Mouse (Mus musculus) telencephalon, adult 2 months (tissue): ENCODE results near the gene Acrbp.
A peak's percentile ranks its signal among the peaks of the same experiment; 100 is the strongest.
"Not testable (repeated sequence)": the region's sequence is repeated elsewhere in the genome, so short reads cannot be mapped to it uniquely, and the experiment has no call there.

Source experiments
- DNase-seq: peaks from one replicate; pipeline ENCODE4 v3.0.0-alpha.2; 2011; ENCODE audit warnings: low read depth, low spot score

The Acrbp gene

GRCm38 (mm10) chr6:125049678-125050077 is at the start of gene Acrbp:
Gene Acrbp, plus strand, starts transcription at chr6:125049689.
- DNase-seq: no peak

- DNase-seq: no peak
Measured at GRCm38 (mm10) chr6:125003706-125004105, 45.8 kb upstream of the Acrbp start.

DNA sequence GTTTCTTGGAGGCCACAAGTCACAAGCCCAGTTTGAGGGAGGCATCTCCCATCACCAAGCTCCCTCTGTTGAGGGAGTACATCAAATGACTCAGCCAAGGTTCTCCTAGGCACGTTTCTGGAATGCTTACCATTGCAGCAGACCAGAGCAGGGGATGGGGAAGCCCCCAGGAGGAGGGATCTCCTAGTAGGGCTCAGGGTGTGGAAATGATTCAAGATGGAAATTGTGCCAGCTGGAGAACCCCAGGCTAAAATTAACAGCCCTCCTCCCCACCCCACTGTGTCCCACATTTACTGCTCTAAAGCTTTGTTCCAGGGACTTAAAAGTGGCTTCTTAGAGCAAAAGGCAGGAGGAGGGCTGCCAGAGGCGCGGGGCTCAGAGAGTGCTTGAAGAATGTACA is 44.4 kb upstream of the Acrbp start:
- DNase-seq: peak; percentile 42

DNA sequence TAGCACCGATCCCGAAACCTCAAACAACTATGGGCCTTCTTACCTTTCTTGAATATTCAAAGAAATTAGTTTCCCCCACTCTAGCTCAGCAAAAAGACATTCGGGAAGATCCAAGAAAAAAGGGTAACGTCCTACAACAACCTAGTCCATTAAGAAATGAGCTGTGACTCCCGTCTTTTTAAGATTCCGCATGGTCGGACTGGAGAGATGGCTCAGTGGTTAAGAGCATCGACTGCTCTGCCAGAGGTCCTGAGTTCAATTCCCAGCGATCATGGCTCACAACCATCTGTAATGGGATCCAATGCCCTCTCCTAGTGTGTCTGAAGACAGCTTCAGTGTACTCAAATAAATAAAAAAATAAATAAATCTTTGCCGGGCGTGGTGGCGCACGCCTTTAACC is 41.4 kb upstream of the Acrbp start:
- no peak for DNase-seq

GRCm38 (mm10) chr6:125008586-125009128 is 40.8 kb upstream of the Acrbp start:
- peak; percentile 100 for DNase-seq

GRCm38 (mm10) chr6:125009129-125009180 is 40.5 kb upstream of the Acrbp start, which contains the start of gene Zfp384:
Gene Zfp384, plus strand, starts transcription at chr6:125009145.
- no peak for DNase-seq

GRCm38 (mm10) chr6:125009181-125010073 is 40.1 kb upstream of the Acrbp start:
- DNase-seq: peak; percentile 75

- DNase-seq: no peak
Measured at GRCm38 (mm10) chr6:125017682-125018081, 31.8 kb upstream of the Acrbp start.

- DNase-seq: not testable (repeated sequence)
Measured at GRCm38 (mm10) chr6:125030532-125030931, 19.0 kb upstream of the Acrbp start.

DNA sequence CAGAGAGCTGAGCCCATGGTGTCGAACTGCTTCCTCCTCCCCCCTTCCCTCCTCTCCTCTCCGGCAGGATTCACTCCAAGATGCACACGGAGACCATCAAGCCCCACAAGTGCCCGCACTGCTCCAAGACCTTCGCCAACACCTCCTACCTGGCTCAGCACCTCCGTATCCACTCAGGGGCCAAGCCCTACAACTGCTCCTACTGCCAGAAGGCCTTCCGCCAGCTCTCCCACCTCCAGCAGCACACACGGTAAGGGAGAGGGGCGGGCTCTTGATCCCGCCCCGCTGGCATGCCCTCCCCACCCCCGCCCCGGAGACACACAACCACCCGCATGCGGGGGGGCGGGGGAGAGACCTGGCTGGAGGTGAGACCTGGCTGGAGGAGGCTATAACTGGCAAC is 17.9 kb upstream of the Acrbp start:
- no peak for DNase-seq

DNA sequence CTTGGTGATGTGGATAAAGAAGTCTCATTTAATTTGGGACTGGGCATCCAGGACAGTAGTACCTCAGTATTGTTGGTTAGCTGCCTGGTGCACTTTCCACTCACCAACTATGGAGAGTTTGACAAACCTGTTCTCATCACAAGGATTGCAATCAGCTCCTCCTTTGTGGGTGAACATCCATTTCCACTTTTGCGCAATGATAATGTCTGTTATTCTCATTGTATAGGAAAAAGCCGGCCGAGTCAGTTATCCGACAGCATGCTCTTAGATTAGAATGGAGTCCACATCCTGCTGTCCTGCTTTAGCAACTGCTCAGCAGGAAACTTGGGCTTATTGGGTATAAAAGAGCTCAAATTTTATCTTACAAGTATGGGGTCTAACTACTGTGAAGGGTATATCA is 10.8 kb upstream of the Acrbp start:
- no peak for DNase-seq

GRCm38 (mm10) chr6:125039131-125039530 is 10.4 kb upstream of the Acrbp start:
- DNase-seq: no peak

DNA sequence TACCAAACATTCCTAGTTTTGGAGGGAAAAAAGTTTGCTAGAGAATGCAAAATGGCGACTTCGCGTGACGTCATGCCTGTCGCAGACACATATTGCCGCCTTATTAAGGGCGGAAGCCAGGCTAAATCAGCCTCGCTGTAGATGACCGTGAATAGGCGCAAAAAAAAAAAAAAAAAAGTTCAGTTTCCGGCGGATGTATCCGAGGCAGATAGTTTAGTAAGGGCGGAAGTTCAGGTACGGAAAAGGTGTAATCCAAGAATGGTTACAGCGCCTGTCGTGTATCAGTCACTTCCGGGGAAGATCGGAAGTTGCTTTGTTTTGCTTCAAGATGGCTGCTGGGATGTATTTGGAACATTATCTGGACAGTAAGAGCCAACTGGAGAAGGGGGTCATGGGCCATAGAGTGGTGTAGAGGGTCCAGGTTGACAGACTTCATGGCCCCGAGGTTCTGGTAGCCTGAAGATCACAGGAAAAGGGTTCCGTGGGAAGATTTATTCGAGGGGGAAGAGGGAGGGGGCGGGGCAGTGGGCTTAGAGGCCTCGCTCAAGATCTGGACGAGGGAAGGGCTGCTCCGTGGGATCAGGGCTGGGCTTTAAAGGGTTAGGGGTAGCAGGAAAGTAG is 9.8 kb upstream of the Acrbp start, which contains the start of gene Ing4:
TSS of gene Ing4 (plus strand) at position 228 of the 621 bp plus-strand sequence.
- peak; percentile 100 for DNase-seq

- no peak for DNase-seq
Measured at GRCm38 (mm10) chr6:125040221-125040620, 9.3 kb upstream of the Acrbp start.

GRCm38 (mm10) chr6:125041047-125041446 is 8.4 kb upstream of the Acrbp start:
- DNase-seq: no peak

DNA sequence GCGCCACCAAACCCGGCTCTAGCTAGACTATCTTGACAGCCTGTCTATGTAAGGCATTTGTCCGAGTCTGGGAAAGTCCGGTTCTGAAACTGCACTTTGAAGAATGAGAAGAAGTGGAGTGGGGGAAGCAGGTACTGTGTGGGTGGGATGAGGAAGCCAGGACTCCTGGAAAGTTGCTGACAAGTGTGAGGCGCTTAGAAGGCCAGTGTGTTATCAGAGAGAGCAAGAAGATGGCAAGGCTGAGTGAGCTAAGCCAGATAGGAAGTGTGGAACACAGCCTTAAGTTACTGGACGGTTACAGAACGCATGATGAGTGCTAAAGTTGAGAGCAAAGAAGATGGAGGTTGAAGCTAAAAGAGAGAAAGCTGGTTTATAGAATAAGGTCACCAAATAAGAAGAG is 7.4 kb upstream of the Acrbp start:
- DNase-seq: no peak

- DNase-seq: peak; percentile 48
Measured at GRCm38 (mm10) chr6:125046691-125047090, 2.8 kb upstream of the Acrbp start.

GRCm38 (mm10) chr6:125051237-125051636 is 1.7 kb downstream of the Acrbp start:
- no peak for DNase-seq

- no peak for DNase-seq
Measured at GRCm38 (mm10) chr6:125061493-125061892, 12.0 kb downstream of the Acrbp start.

DNA sequence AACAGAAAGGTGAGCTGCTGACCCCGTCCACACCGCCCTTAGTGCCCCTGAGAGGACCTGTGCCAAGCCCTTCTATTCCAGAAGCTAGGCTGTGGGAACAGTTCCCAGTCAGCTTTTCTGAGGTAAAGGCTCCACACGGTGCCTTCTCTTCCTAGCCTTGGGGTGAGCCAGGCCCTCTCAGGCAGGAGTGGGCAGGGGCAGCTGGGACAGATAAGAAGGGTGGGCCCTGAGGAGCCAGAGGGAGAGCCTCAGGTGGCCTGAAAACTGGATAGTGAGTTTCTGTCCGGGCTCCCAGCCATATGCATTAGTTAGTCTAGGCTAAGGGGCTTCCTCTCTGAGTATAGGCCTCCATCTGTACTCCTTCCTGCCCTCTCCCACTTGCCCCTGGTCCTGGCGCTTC is 13.0 kb downstream of the Acrbp start:
- DNase-seq: no peak

- no peak for DNase-seq
Measured at GRCm38 (mm10) chr6:125063906-125064305, 14.4 kb downstream of the Acrbp start.

DNA sequence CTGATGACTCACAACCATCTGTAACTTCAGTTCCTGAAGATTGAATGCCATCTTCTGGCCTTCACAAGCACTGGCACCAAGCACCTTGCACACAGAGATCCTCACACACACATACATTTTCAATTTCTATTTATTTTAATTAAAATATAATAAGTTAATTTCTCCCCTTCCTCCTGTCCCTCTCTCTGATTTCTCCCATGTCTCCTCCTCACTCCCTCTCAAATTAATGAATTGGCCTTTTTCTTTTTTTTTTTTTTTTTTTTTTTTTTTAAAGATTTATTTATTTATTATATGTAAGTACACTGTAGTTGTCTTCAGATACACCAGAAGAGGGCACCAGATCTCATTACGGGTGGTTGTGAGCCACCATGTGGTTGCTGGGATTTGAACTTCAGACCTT is 15.7 kb downstream of the Acrbp start:
- not testable (repeated sequence) for DNase-seq

- DNase-seq: no peak
Measured at GRCm38 (mm10) chr6:125067571-125067995, 18.1 kb downstream of the Acrbp start, which contains the start of gene Lpar5. Gene Lpar5, plus strand, starts transcription at chr6:125067920.
